Mouse (Mus musculus) lung, embryonic 14.5 days (tissue): ENCODE measurements at regions not wholly inside any gene's neighbourhood (a gene's known extent, or its start where the extent isn't known, plus 50 kb on each side); places are given as distances from the start of the nearest gene placed in this dataset.

Experiments used
- ATAC-seq: fragments of 200-750 bp; cut with Nextera tagmentation; 2 replicates; pipeline ENCODE4 v1.8.0; 2017; ENCODE audit warnings: mild to moderate bottlenecking, moderate TSS enrichment, moderate library complexity; ENCODE audit not compliant: insufficient read depth
- DNase-seq: peaks from one replicate; pipeline ENCODE4 v3.0.0-alpha.2; 2015
- H3K27ac ChIP-seq: fragments of 300-500 bp; sonication (generic); 2 replicates; pipeline ENCODE4 v1.5.1; 2014; ENCODE audit warnings: low read depth, mild to moderate bottlenecking, moderate library complexity
- H3K27me3 ChIP-seq: fragments of 300-500 bp; sonication (generic); 2 replicates; pipeline ENCODE4 v1.6.1; 2014; ENCODE audit warnings: low read length, control low read depth; ENCODE audit not compliant: insufficient read depth
- H3K36me3 ChIP-seq: fragments of 300-500 bp; sonication (generic); 2 replicates; pipeline ENCODE4 v1.6.1; 2014; ENCODE audit warnings: control low read depth; ENCODE audit not compliant: insufficient read depth
- H3K4me1 ChIP-seq: fragments of 300-500 bp; sonication (generic); 2 replicates; pipeline ENCODE4 v1.6.1; 2014; ENCODE audit warnings: antibody characterized with exemption, control low read depth; ENCODE audit not compliant: insufficient read depth
- H3K4me2 ChIP-seq: fragments of 300-500 bp; sonication (generic); 2 replicates; pipeline ENCODE4 v1.6.1; 2014; ENCODE audit warnings: mild to moderate bottlenecking
- H3K4me3 ChIP-seq: fragments of 300-500 bp; sonication (generic); 2 replicates; pipeline ENCODE4 v1.5.1; 2014; ENCODE audit warnings: low read depth, low read length
- H3K9ac ChIP-seq: fragments of 300-500 bp; sonication (generic); 2 replicates; pipeline ENCODE4 v1.6.1; 2014
- H3K9me3 ChIP-seq: fragments of 300-500 bp; sonication (generic); 2 replicates; pipeline ENCODE4 v1.6.1; 2016; ENCODE audit warnings: low read depth, low read length, control low read depth
- CTCF ChIP-seq: IDR thresholded peaks from 2 replicates; pipeline ENCODE4 v1.5.1; 2016; ENCODE audit warnings: antibody characterized with exemption, low read depth
- WGBS: fragments of 180-500 bp; shearing (Covaris S2); extraction: QIAGEN DNeasy Blood & Tissue Kit; methylation state at CpG from one replicate; pipeline ENCODE4 v1.1.7; 2014; 5-methylcytosine and 5-hydroxymethylcytosine counted together

GRCm38 (mm10) chr9:113408521-113408920 is 299.5 kb downstream of the Pdcd6ip start:
- no peak overlapping the region for H3K4me3 ChIP-seq
- no peaks in the 10 kb centered on the region for H3K36me3 ChIP-seq
- TF ChIP-seq CTCF, result no peak
- DNase-seq, result no peak
- 85% methylated on average over 4 of the region's 4 CpGs for WGBS
- no peak overlapping the region for H3K4me2 ChIP-seq
- peaks cover under 1% of the 10 kb centered on the region; the same call in 1 of the 2 replicates for H3K4me1 ChIP-seq
- H3K9me3 ChIP-seq, result no peaks in the 10 kb centered on the region
- H3K27me3 ChIP-seq, result no peaks in the 10 kb centered on the region
- no peak overlapping the region for H3K9ac ChIP-seq
- no peak for ATAC-seq
- H3K27ac ChIP-seq, result no peak overlapping the region

- no peak for ATAC-seq
- H3K9me3 ChIP-seq, result no peaks in the 10 kb centered on the region
- no peaks in the 10 kb centered on the region for H3K4me1 ChIP-seq
- no peak for DNase-seq
- H3K27me3 ChIP-seq, result no peaks in the 10 kb centered on the region
- H3K4me3 ChIP-seq, result no peak overlapping the region
- no peak overlapping the region for H3K27ac ChIP-seq
- H3K4me2 ChIP-seq, result no peak overlapping the region
- TF ChIP-seq CTCF, result no peak
- 79% methylated on average over 3 of the region's 3 CpGs for WGBS
- no peaks in the 10 kb centered on the region for H3K36me3 ChIP-seq
- no peak overlapping the region for H3K9ac ChIP-seq
These were observed 313.7 kb downstream of the Pdcd6ip start for GRCm38 (mm10) chr9:113394320-113394719.

DNA sequence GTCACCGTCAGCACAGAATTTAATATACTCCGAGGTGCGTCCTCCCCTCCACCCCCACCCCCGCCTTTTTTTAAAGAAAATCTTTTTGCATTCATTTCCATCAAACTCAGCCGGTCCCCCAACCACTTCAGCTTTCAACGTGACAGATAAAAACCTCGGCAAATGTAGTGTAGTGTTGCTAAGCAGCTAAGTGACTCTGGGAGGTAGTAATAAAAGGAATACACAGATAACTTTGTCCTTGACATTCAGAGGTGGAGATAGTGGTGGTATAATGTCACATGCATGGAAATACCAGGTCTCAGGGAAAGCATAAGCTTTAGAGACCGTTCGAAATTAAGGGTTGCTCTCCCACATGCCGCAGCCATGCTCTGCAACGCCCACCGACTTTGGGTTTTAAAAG is 320.7 kb downstream of the Pdcd6ip start:
- WGBS, result 57% methylated on average over 12 of the region's 12 CpGs
- H3K27ac ChIP-seq, result no peak overlapping the region
- ATAC-seq, result no peak

DNA sequence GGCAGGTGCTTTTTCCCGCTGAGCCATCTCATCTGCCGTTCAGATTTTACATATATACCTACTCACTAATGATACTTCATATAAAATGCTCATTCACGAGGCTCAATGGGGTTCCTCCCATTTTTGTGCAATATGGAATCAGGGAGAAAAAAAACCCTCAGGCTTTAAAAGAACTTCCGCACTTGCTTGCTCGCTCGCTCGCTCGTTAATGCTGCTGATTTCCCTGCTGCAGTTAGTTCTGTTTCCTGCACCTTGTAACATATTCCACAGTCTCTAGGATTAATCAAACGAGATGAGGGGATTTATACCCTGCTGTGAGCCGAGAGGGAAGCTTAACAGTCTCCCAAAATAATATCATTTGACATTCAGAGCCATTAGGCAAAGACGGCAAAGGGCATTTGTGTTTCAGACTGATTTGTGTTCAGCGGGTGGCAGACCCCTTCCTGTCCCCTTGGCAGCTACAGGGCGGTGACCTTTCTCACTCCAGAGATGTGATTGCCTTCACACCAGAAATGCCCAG is 326.4 kb downstream of the Pdcd6ip start:
- DNase-seq, result no peak
- H3K4me1 ChIP-seq, result no peaks in the 10 kb centered on the region
- no peak overlapping the region for H3K4me3 ChIP-seq
- WGBS, result 56% methylated on average over 13 of the region's 13 CpGs
- H3K4me2 ChIP-seq, result no peak overlapping the region
- H3K36me3 ChIP-seq, result no peaks in the 10 kb centered on the region
- H3K9ac ChIP-seq, result no peak overlapping the region
- no peaks in the 10 kb centered on the region for H3K27me3 ChIP-seq
- no peaks in the 10 kb centered on the region for H3K9me3 ChIP-seq
- ATAC-seq, result no peak
- TF ChIP-seq CTCF, result no peak
- H3K27ac ChIP-seq, result no peak overlapping the region

More for the DNA sequence above, 320.7 kb downstream of the Pdcd6ip start:
- no peak for TF ChIP-seq CTCF
- Histone ChIP-seq H3K4me1 (no peaks in the 10 kb centered on the region), H3K36me3 (no peaks in the 10 kb centered on the region), H3K9ac (no peak overlapping the region), H3K27me3 (no peaks in the 10 kb centered on the region), H3K4me2 (no peak overlapping the region), H3K9me3 (no peaks in the 10 kb centered on the region), H3K4me3 (no peak overlapping the region)
- no peak for DNase-seq

GRCm38 (mm10) chr9:113380408-113381129 is 327.5 kb downstream of the Pdcd6ip start:
- no peaks in the 10 kb centered on the region for H3K36me3 ChIP-seq
- ATAC-seq (no peak), DNase-seq (no peak)
- H3K4me1 ChIP-seq, result no peaks in the 10 kb centered on the region
- H3K4me3 ChIP-seq, result no peak overlapping the region
- no peaks in the 10 kb centered on the region for H3K9me3 ChIP-seq
- H3K27ac ChIP-seq, result no peak overlapping the region
- H3K9ac ChIP-seq, result no peak overlapping the region
- no peak for TF ChIP-seq CTCF
- no peak overlapping the region for H3K4me2 ChIP-seq
- H3K27me3 ChIP-seq, result no peaks in the 10 kb centered on the region
- WGBS, result 52% methylated on average over 17 of the region's 17 CpGs

DNA sequence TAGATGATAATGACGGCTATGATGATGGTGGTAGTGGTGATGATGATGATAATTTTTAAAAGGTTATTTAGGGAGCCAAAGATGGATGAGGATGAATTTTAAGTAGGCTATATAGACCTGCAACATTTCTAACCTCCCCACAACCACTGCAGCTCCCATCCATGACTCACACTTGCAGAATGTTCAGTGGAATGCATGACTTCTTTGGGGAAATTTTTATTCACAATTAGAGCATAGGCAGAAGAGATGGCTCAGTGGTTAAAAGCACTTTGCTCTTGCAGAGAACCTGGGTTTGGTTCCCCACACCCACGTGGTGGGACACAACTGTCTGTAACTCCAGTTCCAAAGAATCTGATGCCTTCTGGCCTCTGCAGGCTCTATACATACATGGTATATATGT is 329.5 kb downstream of the Pdcd6ip start:
- H3K9ac ChIP-seq, result no peak overlapping the region
- H3K4me3 ChIP-seq, result no peak overlapping the region
- WGBS, result 63% methylated on average over 2 of the region's 2 CpGs
- DNase-seq, result no peak
- ATAC-seq, result no peak
- no peaks in the 10 kb centered on the region for H3K9me3 ChIP-seq
- no peaks in the 10 kb centered on the region for H3K36me3 ChIP-seq
- TF ChIP-seq CTCF, result no peak
- no peak overlapping the region for H3K27ac ChIP-seq
- no peaks in the 10 kb centered on the region for H3K4me1 ChIP-seq
- no peaks in the 10 kb centered on the region for H3K27me3 ChIP-seq
- no peak overlapping the region for H3K4me2 ChIP-seq

DNA sequence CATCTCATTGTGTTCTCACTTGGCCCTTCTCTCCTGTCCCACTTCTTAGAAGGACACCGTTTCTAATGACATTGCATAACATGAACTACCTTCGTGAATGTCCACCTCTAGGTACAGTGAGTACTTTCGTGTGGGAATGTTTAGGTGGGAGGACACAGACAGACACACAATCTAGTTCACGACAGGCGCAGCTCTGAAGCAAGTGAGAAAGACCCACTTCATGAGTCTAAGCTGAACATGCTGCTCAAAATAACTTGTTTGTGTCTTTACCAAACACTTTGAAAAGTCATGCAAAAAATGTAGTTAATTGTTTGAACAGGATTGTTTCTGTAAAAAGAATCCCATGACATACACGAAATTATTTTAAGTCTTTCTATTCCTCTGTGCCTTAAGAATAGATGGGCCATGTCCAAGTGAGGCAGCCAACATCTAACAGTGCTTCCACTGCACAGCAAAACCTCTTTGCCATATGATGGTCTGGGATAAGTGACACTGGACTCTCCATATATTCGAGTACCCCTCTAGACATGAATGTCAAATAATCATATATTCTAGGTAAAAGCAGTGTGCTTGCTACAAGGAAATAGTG is 336.2 kb downstream of the Pdcd6ip start:
- Histone ChIP-seq H3K9ac (no peak overlapping the region), H3K27me3 (no peaks in the 10 kb centered on the region), H3K36me3 (no peaks in the 10 kb centered on the region), H3K4me1 (no peaks in the 10 kb centered on the region), H3K9me3 (no peaks in the 10 kb centered on the region), H3K4me2 (no peak overlapping the region), H3K27ac (no peak overlapping the region), H3K4me3 (no peak overlapping the region)
- no peak for DNase-seq
- TF ChIP-seq CTCF, result no peak
- ATAC-seq, result no peak
- 70% methylated on average over 7 of the region's 7 CpGs for WGBS
